Mouse (Mus musculus): ENCODE data around the gene Ifit2. TPM values are rescaled to one million over a fixed set of nuclear protein-coding genes. Genes with fewer than 3 reads are reported as not detected.
"Not testable (repeated sequence)": the region's sequence is repeated elsewhere in the genome, so short reads cannot be mapped to it uniquely, and the experiment has no call there.

Gene Ifit2
- total and polyA plus RNA-seq, 3 experiments: 1.8 to 4.2 (median 3.4) TPM

GRCm38 (mm10) chr19:34571080-34571479 is 20.6 kb downstream of the Ifit2 start:
- Histone ChIP-seq H3K79me2 (replicated peaks; ENCODE audit: control insufficient read depth, insufficient read depth, low read length) (no peaks in the 10 kb centered on the region), H3K36me3 (ENCODE audit: control insufficient read depth, insufficient read depth, low read length) (peaks cover 10% of the 10 kb centered on the region), H3K9ac (ENCODE audit: low read depth, low read length) (no peak overlapping the region), H3K27me3 (ENCODE audit: control insufficient read depth, insufficient read depth, low read length) (no peaks in the 10 kb centered on the region), H3K4me3 (no peak overlapping the region), H3K4me1 (ENCODE audit: control insufficient read depth, insufficient read depth, low read length) (peaks cover 10% of the 10 kb centered on the region), H3K27ac (no peak overlapping the region)
- no peak for TF ChIP-seq EP300 (IDR thresholded peaks at IDR 0.05; ENCODE audit: insufficient read depth, low read depth, low read length)
- no peak for TF ChIP-seq POLR2A (IDR thresholded peaks at IDR 0.05; ENCODE audit: insufficient read depth, low read depth, low read length)
- no peak for TF ChIP-seq CTCF (IDR thresholded peaks at IDR 0.05)
- intact Hi-C loops (cut with DNase I): no loop called here
- 94% methylated on average over 1 of the region's 1 CpGs for WGBS
- DNase-seq: no peak

GRCm38 (mm10) chr19:34573650-34574049 is 23.2 kb downstream of the Ifit2 start:
- peaks cover 10% of the 10 kb centered on the region for H3K36me3 ChIP-seq (ENCODE audit: control insufficient read depth, insufficient read depth, low read length)
- no peak overlapping the region for H3K27ac ChIP-seq
- no peak for TF ChIP-seq EP300 (IDR thresholded peaks at IDR 0.05; ENCODE audit: insufficient read depth, low read depth, low read length)
- no peak for TF ChIP-seq CTCF (IDR thresholded peaks at IDR 0.05)
- TF ChIP-seq POLR2A (IDR thresholded peaks at IDR 0.05; ENCODE audit: insufficient read depth, low read depth, low read length): no peak
- 90% methylated on average over 5 of the region's 5 CpGs for WGBS
- peaks cover 10% of the 10 kb centered on the region for H3K4me1 ChIP-seq (ENCODE audit: control insufficient read depth, insufficient read depth, low read length)
- H3K27me3 ChIP-seq (ENCODE audit: control insufficient read depth, insufficient read depth, low read length): no peaks in the 10 kb centered on the region
- H3K9ac ChIP-seq (ENCODE audit: low read depth, low read length): no peak overlapping the region
- no peak overlapping the region for H3K4me3 ChIP-seq
- intact Hi-C loops (cut with DNase I): no loop called here
- no peak for DNase-seq
- H3K79me2 ChIP-seq (replicated peaks; ENCODE audit: control insufficient read depth, insufficient read depth, low read length): no peaks in the 10 kb centered on the region

GRCm38 (mm10) chr19:34577121-34577520 is 26.6 kb downstream of the Ifit2 start:
- H3K4me3 ChIP-seq: no peak overlapping the region
- no peak for DNase-seq
- H3K79me2 ChIP-seq (replicated peaks; ENCODE audit: control insufficient read depth, insufficient read depth, low read length): no peaks in the 10 kb centered on the region
- peaks cover 9% of the 10 kb centered on the region for H3K36me3 ChIP-seq (ENCODE audit: control insufficient read depth, insufficient read depth, low read length)
- H3K27me3 ChIP-seq (ENCODE audit: control insufficient read depth, insufficient read depth, low read length): no peaks in the 10 kb centered on the region
- no peak overlapping the region for H3K27ac ChIP-seq
- intact Hi-C loops (cut with DNase I): no loop called here
- H3K9ac ChIP-seq (ENCODE audit: low read depth, low read length): no peak overlapping the region
- no peaks in the 10 kb centered on the region for H3K4me1 ChIP-seq (ENCODE audit: control insufficient read depth, insufficient read depth, low read length)
- WGBS: 60% methylated on average over 1 of the region's 1 CpGs
- TF ChIP-seq POLR2A (IDR thresholded peaks at IDR 0.05; ENCODE audit: insufficient read depth, low read depth, low read length): no peak

GRCm38 (mm10) chr19:34582696-34583095 is 32.2 kb downstream of the Ifit2 start:
- not testable (repeated sequence) for H3K27me3 ChIP-seq (ENCODE audit: control insufficient read depth, insufficient read depth, low read length); H3K79me2 ChIP-seq (replicated peaks; ENCODE audit: control insufficient read depth, insufficient read depth, low read length); H3K36me3 ChIP-seq (ENCODE audit: control insufficient read depth, insufficient read depth, low read length); H3K4me3 ChIP-seq; H3K9ac ChIP-seq (ENCODE audit: low read depth, low read length); DNase-seq; H3K4me1 ChIP-seq (ENCODE audit: control insufficient read depth, insufficient read depth, low read length)
- H3K27ac ChIP-seq: peak overlapping the region; percentile 70
- intact Hi-C loops (cut with DNase I): loop anchor here (1.0 to 2.0 kb wide), 2 partner anchors 24 to 30 kb away; no protein-coding TSS in a partner anchor
- 74% methylated on average over 2 of the region's 2 CpGs for WGBS

- intact Hi-C loops (cut with DNase I): loop anchor here (2.0 kb wide), 1 partner anchor 30 kb away; no protein-coding TSS in a partner anchor
- TF ChIP-seq POLR2A (IDR thresholded peaks at IDR 0.05; ENCODE audit: insufficient read depth, low read depth, low read length): peak; percentile 20; the same call in 1 of the 2 replicates
- peak; percentile 6; the same call in 1 of the 2 replicates for TF ChIP-seq CTCF (IDR thresholded peaks at IDR 0.05)
- peak within 1 kb of the TSS; percentile 70 for H3K27ac ChIP-seq
- H3K36me3 ChIP-seq (ENCODE audit: control insufficient read depth, insufficient read depth, low read length); H3K79me2 ChIP-seq (replicated peaks; ENCODE audit: control insufficient read depth, insufficient read depth, low read length); H3K27me3 ChIP-seq (ENCODE audit: control insufficient read depth, insufficient read depth, low read length); H3K4me1 ChIP-seq (ENCODE audit: control insufficient read depth, insufficient read depth, low read length): not testable (repeated sequence)
- 18% methylated on average over 2 of the region's 2 CpGs for WGBS
- H3K9ac ChIP-seq (ENCODE audit: low read depth, low read length): peak within 1 kb of the TSS; percentile 77
- DNase-seq: peak; percentile 55 to 66
- peak within 1 kb of the TSS; percentile 10; the same call in 1 of the 2 replicates for H3K4me3 ChIP-seq
Observed at GRCm38 (mm10) chr19:34583126-34583766, 32.8 kb downstream of the Ifit2 start, which contains the start of gene Ifit3. Gene Ifit3, plus strand, starts transcription at chr19:34583531.

- not testable (repeated sequence) for DNase-seq; H3K27ac ChIP-seq; H3K36me3 ChIP-seq (ENCODE audit: control insufficient read depth, insufficient read depth, low read length); H3K4me1 ChIP-seq (ENCODE audit: control insufficient read depth, insufficient read depth, low read length); H3K4me3 ChIP-seq; H3K9ac ChIP-seq (ENCODE audit: low read depth, low read length); H3K79me2 ChIP-seq (replicated peaks; ENCODE audit: control insufficient read depth, insufficient read depth, low read length); H3K27me3 ChIP-seq (ENCODE audit: control insufficient read depth, insufficient read depth, low read length)
- TF ChIP-seq CTCF (IDR thresholded peaks at IDR 0.05): peak; percentile 36
- 68% methylated on average over 5 of the region's 5 CpGs for WGBS
- intact Hi-C loops (cut with DNase I): loop anchor here (5.0 kb wide), 1 partner anchor 51 kb away; no protein-coding TSS in a partner anchor
Observed at GRCm38 (mm10) chr19:34585740-34586458, 35.4 kb downstream of the Ifit2 start.

- H3K27me3 ChIP-seq (ENCODE audit: control insufficient read depth, insufficient read depth, low read length); H3K79me2 ChIP-seq (replicated peaks; ENCODE audit: control insufficient read depth, insufficient read depth, low read length); H3K27ac ChIP-seq; H3K36me3 ChIP-seq (ENCODE audit: control insufficient read depth, insufficient read depth, low read length); H3K9ac ChIP-seq (ENCODE audit: low read depth, low read length); H3K4me1 ChIP-seq (ENCODE audit: control insufficient read depth, insufficient read depth, low read length); H3K4me3 ChIP-seq: not testable (repeated sequence)
- peak in 1 of 2 experiments; percentile 15 for DNase-seq
- intact Hi-C loops (cut with DNase I): loop anchor here (2.0 to 5.0 kb wide), 2 partner anchors 19 to 49 kb away; partner anchors contain the start of gene Ifit3b
- WGBS: 62% methylated on average over 7 of the region's 12 CpGs
Observed at GRCm38 (mm10) chr19:34587898-34588692, 37.6 kb downstream of the Ifit2 start.

Data from heart, adult 2 months (tissue).